Mouse (Mus musculus): ENCODE measurements around the gene Ugt1a9. TPM values are rescaled to one million over a fixed set of nuclear protein-coding genes. Genes with fewer than 3 reads are reported as not detected.
"Not testable (repeated sequence)": the region's sequence is repeated elsewhere in the genome, so short reads cannot be mapped to it uniquely, and the experiment has no call there.

Ugt1a9 gene
- 0.32 TPM for polyA plus RNA-seq (2021)

- no peak for ATAC-seq
- POLR2A ChIA-PET, result no interaction called here
Observed at GRCm38 (mm10) chr1:88070495-88070894, at the start of gene Ugt1a9. Gene Ugt1a9 (plus strand): TSS chr1:88070800.

GRCm38 (mm10) chr1:88025244-88025643 is 45.4 kb upstream of the Ugt1a9 start:
- CTCF ChIA-PET; DNase-seq (ENCODE audit: low read depth, low spot score); H3K27me3 ChIP-seq; ATAC-seq; POLR2A ChIA-PET: not testable (repeated sequence)
- in situ Hi-C loops (cut with MboI; ENCODE audit: low pct_unique_long_range_greater_than_20kb), result loop anchor here (10.0 kb wide), 1 partner anchor 50 kb away; the partner anchor contains the start of gene Ugt1a9

More at GRCm38 (mm10) chr1:88070495-88070894, at the start of gene Ugt1a9:
- CTCF ChIA-PET, result no interaction called here
- no peak for DNase-seq (ENCODE audit: low read depth, low spot score)
- no peak for TF ChIP-seq CTCF (IDR thresholded peaks at IDR 0.05)
- peaks cover 10% of the 10 kb centered on the region for H3K27me3 ChIP-seq
- in situ Hi-C loops (cut with MboI; ENCODE audit: low pct_unique_long_range_greater_than_20kb), result loop anchor here (10.0 kb wide), 1 partner anchor 46 kb away; no protein-coding TSS in a partner anchor

- CTCF ChIA-PET; DNase-seq (ENCODE audit: low read depth, low spot score); POLR2A ChIA-PET; H3K27me3 ChIP-seq; in situ Hi-C loops (cut with MboI; ENCODE audit: low pct_unique_long_range_greater_than_20kb): not testable (repeated sequence)
- peak; percentile 55 for ATAC-seq
Observed at GRCm38 (mm10) chr1:88043044-88043443, 27.6 kb upstream of the Ugt1a9 start.

- DNase-seq (ENCODE audit: low read depth, low spot score); H3K27me3 ChIP-seq; CTCF ChIA-PET; in situ Hi-C loops (cut with MboI; ENCODE audit: low pct_unique_long_range_greater_than_20kb); POLR2A ChIA-PET: not testable (repeated sequence)
- peak; percentile 20 for ATAC-seq
Observed at GRCm38 (mm10) chr1:88044832-88045437, 25.7 kb upstream of the Ugt1a9 start.

GRCm38 (mm10) chr1:88047408-88047807 is 23.2 kb upstream of the Ugt1a9 start:
- H3K27me3 ChIP-seq; in situ Hi-C loops (cut with MboI; ENCODE audit: low pct_unique_long_range_greater_than_20kb); POLR2A ChIA-PET; DNase-seq (ENCODE audit: low read depth, low spot score); CTCF ChIA-PET; ATAC-seq: not testable (repeated sequence)

- POLR2A ChIA-PET, result no interaction called here
- no peak for TF ChIP-seq CTCF (IDR thresholded peaks at IDR 0.05)
- no peaks in the 10 kb centered on the region for H3K27me3 ChIP-seq
- DNase-seq (ENCODE audit: low read depth, low spot score) (no peak), ATAC-seq (no peak)
- in situ Hi-C loops (cut with MboI; ENCODE audit: low pct_unique_long_range_greater_than_20kb), result no loop called here
- CTCF ChIA-PET, result no interaction called here
Observed at GRCm38 (mm10) chr1:88055088-88055487, 15.5 kb upstream of the Ugt1a9 start, which contains the start of gene Ugt1a10. Gene Ugt1a10 (plus strand): TSS chr1:88055388.

GRCm38 (mm10) chr1:88066472-88067102 is 4.0 kb upstream of the Ugt1a9 start:
- peak; percentile 35 for ATAC-seq
- POLR2A ChIA-PET; CTCF ChIA-PET; in situ Hi-C loops (cut with MboI; ENCODE audit: low pct_unique_long_range_greater_than_20kb); DNase-seq (ENCODE audit: low read depth, low spot score); H3K27me3 ChIP-seq: not testable (repeated sequence)

- ATAC-seq, result no peak
- POLR2A ChIA-PET, result no interaction called here
- CTCF ChIA-PET, result no interaction called here
- TF ChIP-seq CTCF (IDR thresholded peaks at IDR 0.05), result no peak
- in situ Hi-C loops (cut with MboI; ENCODE audit: low pct_unique_long_range_greater_than_20kb), result loop anchor here (10.0 kb wide), 1 partner anchor 46 kb away; no protein-coding TSS in a partner anchor
- peaks cover 10% of the 10 kb centered on the region for H3K27me3 ChIP-seq
- DNase-seq (ENCODE audit: low read depth, low spot score), result no peak
Observed at GRCm38 (mm10) chr1:88070902-88071301, 302 bp downstream of the Ugt1a9 start.

- ChIA-PET CTCF (no interaction called here), POLR2A (no interaction called here)
- no peak for ATAC-seq
- no peak for TF ChIP-seq CTCF (IDR thresholded peaks at IDR 0.05)
- H3K27me3 ChIP-seq, result peaks cover 16% of the 10 kb centered on the region
- in situ Hi-C loops (cut with MboI; ENCODE audit: low pct_unique_long_range_greater_than_20kb), result loop anchor here (10.0 kb wide), 1 partner anchor 50 kb away; no protein-coding TSS in a partner anchor
- DNase-seq (ENCODE audit: low read depth, low spot score), result no peak
Observed at GRCm38 (mm10) chr1:88074471-88074870, 3.9 kb downstream of the Ugt1a9 start.

- H3K27me3 ChIP-seq, result peaks cover 17% of the 10 kb centered on the region
- ATAC-seq (no peak), DNase-seq (ENCODE audit: low read depth, low spot score) (no peak)
- in situ Hi-C loops (cut with MboI; ENCODE audit: low pct_unique_long_range_greater_than_20kb), result loop anchor here (10.0 kb wide), 1 partner anchor 52 kb away; no protein-coding TSS in a partner anchor
- TF ChIP-seq CTCF (IDR thresholded peaks at IDR 0.05), result no peak
- ChIA-PET POLR2A (no interaction called here), CTCF (no interaction called here)
Observed at GRCm38 (mm10) chr1:88077128-88077527, 6.5 kb downstream of the Ugt1a9 start.

- no peak for DNase-seq (ENCODE audit: low read depth, low spot score)
- ChIA-PET CTCF (no interaction called here), POLR2A (no interaction called here)
- H3K27me3 ChIP-seq, result peaks cover 12% of the 10 kb centered on the region
- no peak for ATAC-seq
- in situ Hi-C loops (cut with MboI; ENCODE audit: low pct_unique_long_range_greater_than_20kb), result no loop called here
- TF ChIP-seq CTCF (IDR thresholded peaks at IDR 0.05), result no peak
Observed at GRCm38 (mm10) chr1:88081670-88082069, 11.1 kb downstream of the Ugt1a9 start.

Measured in Patski (cell line).